Mouse (Mus musculus) erythroid progenitor cell, adult 5-6 weeks (primary cell): ENCODE data around the gene Bex2. TPM values are rescaled to one million over a fixed set of nuclear protein-coding genes. Genes with fewer than 3 reads are reported as not detected.
A peak's percentile ranks its signal among the peaks of the same experiment; 100 is the strongest.
"Not testable (repeated sequence)": the region's sequence is repeated elsewhere in the genome, so short reads cannot be mapped to it uniquely, and the experiment has no call there.

Source experiments
- ATAC-seq: replicated peaks from 2 replicates; pipeline ENCODE4 v1.8.0; 2016; ENCODE audit warnings: moderate number of reproducible peaks, mild to moderate bottlenecking, moderate TSS enrichment, inconsistent platforms; ENCODE audit not compliant: poor library complexity, low FRiP score, severe bottlenecking
- total RNA-seq, 2 experiments: library from RNA; stranded (forward) in 1 of 2; stranded (reverse) in 1 of 2; fragments of 150-400 nt in 1 of 2; fragments of 186-747, 209-891 nt in 1 of 2; gene quantifications; 2 replicates each; pipeline versions ENCODE4 v1.2.3 to v1.2.4; 2015 to 2017; ENCODE audit warnings: low replicate concordance in 2 of 2

Gene Bex2
- total RNA-seq (2015; ENCODE audit: low replicate concordance) (not detected in 2 replicates), total RNA-seq (2017; ENCODE audit: low replicate concordance) (not detected in 2 replicates)

DNA sequence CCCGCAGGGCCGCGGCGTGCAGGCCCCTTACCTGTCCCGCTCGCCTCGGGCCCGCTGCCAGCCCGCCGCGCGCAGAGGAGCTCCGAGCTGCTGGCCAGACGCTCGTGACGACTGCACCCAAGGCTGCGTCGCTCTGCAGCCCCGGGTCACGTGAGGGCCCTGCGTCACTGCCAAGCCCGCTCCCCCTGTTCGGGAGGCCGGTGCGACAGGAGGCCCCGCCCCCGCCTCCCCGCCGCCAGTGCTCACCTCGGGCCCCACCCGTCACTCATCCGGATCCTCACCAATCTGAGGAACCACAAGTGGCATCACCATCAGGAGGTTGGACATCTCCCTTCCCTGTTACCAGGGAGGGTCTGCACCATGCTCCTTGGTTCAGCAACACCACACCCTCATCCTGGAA, at the start of gene Bex2:
Gene Bex2 (minus strand): TSS at position 217 of the 400 bp plus-strand sequence.
- peak; percentile 96 for ATAC-seq

DNA sequence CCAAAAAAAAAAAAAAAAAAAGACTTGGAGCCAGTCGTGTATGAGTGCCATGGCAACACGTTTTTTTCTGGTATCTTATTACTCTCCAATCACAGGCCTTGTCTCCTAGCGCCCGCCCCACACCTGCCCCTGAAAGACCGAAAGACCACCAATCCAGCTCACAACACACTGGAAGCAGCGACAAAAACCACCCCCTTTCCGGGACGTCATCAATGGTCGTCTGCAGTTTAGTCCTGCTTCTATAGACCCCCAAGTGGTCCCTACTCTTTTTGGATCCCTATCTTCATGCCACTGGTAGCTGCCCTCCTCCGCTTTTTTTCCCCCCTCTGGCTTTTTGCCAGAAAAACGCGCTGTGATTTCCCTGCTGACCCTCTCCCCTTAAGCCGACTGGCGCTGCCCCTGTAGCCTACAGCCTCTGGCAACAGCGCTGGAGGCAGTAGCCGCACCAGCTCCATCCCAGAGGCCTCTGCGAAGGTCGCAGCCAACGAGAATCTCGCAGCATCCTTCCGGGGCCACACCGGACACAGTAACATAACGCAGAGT, 47.5 kb upstream of the Bex2 start:
- ATAC-seq, result no peak

DNA sequence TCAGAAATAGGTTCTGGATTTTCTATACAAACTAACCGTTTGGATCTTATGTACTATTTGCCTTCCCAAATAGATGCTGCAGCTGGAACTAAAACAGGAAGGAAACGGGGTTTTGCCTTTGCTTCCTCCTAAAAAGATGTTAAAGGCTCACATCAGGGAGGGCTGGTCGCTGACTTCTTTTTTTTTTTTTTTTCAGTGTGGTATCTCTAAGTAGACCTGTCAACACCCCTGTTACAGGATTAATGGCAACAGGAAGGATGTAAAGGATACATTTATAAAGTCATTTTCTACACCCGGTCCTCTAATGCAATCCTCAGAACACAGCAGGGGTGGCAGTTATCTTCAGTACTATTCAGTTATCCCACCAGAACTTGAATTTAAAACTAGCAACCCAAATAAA, 47.0 kb upstream of the Bex2 start:
- ATAC-seq, result no peak

DNA sequence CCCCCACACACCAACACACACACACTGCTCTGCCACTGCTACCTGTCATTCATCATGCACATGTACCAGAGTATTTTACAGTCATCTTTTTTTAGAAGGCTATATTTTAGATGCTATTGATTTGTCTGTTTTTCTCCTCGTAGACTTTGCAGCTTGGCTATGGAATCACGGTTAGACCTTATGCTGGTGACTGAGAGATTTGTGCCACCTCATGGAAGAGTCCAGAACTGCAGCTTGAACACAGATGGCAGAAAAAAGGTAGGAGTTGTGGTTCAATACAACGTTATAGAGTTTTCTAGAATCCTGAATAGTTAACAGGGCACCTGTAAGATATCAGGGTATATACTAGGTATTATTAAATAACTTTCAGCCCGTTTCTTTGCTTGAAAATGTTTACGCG, 39.9 kb upstream of the Bex2 start:
- no peak for ATAC-seq

DNA sequence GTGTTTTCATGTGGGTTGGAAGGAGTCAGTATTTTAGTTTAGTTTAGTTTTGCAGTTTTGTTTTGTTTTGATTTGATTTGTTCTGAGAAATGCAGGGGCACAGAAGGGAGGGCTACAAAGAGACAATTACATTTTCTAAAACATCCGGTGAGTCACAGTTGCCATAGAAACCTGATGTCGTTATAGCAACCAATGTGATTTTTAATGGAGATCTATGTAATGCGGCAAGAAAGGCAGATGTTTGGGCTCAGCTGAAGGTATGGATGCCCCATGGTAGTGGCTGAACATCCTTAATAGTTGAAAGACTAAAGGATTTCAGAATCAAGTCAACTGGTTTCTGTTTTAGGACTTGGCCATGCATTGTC, 36.7 kb upstream of the Bex2 start:
- no peak for ATAC-seq

DNA sequence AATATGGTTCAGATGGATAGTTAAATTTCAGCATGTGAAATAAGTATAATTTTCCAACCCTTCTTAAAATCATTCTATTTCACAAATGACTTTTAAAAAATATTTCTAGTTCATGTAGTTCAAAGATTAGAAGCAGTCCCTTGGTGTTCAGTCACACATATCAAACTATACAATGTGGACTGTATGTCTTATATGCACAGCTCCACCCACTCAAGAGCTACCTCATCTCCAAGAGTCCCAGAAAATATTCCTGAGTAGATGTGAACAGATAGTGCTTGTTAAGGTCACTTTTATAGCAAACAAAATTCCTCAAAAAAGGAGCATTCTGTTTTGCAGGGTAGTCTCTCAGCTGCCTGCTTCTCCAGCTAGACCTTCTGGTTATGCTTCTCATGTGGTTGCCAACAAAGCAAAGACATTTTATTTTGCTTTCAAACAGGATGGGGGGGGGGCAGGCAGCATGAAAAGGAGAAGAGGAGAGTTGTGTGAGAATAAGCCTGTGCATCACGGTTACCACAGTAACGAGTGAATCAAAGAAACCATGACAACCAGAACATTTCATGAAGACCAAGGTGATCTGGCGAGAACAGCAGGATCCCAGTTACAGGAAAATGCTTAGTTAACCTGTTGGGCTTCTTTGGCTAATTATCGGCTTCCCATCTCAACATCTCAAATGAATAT, 36.1 kb upstream of the Bex2 start:
- no peak for ATAC-seq

DNA sequence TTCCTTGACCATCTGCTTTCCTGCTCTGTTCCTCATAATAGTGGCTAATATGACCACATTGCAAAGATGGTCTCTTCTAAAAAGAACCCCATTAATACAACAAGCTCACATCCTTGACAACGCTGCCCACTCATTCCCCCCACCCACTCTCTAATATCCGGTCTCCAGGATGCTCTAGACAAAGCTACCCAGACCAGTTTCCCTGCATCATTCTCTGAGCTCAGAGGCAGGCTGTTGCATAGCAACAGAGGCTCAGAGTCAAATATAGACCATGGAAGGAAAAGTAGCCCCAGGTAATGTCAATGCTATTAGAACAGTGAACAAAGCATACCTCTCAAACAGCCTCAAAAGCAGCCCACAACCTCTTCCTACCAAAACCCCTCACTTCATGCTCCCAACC, 26.4 kb upstream of the Bex2 start:
- ATAC-seq, result no peak

DNA sequence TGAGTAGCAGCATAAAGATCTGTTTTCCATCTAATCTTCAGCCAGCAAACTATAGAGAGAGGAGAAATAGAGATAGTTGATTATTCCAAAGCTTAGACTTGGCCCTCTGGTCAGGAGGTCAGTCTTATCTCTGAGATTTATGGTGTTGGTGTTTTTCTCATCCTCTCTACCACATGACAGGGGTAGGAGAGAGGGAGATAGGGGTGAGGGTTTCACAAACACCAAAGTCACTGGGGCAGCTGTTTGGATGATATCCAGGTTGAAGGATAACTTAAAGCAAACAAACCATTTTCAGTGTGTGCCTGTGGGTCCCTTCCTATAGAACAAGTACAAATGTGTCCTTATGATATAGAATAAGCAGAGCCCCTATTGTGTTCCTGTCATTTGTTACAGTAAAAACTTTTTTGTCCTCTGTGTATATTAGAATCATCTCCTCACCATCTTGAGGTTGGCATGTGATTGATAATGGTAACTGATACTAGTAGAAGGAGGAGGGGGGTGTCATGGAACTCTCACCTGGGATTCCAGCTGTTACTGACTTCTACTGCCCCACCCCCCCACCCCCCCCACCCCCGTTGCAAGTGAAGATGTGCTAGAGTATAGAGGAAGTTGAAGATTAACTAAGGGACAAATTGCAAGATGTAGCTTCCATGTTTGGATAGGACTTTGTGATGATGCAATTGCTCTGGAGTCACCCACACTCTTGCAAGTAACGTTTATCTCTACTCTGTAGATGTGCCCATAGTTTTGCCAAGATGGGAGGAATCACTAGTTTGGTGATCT, 24.7 kb upstream of the Bex2 start:
- no peak for ATAC-seq

DNA sequence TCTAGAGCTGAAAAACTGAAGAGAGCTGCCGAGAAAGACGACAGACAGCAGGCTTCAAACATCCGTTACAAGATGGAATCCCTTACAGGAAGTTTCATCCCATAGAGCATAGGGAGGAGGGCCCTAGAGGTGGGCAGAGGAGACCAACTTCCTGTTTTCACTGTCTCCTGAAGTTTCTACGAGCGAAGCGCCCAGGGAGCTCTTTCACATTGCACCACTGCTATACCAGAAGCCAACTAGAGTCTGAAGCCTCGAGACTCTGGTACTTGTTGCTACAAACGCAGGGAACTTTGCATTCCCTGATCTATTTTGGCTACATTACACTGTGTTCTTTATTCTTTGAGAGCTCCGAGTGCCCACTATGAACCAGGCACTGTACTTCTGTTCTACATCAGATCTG, 17.1 kb upstream of the Bex2 start, which contains the start of gene Nxf3:
Gene Nxf3 (minus strand): TSS at position 101 of the 400 bp plus-strand sequence.
- ATAC-seq, result no peak

DNA sequence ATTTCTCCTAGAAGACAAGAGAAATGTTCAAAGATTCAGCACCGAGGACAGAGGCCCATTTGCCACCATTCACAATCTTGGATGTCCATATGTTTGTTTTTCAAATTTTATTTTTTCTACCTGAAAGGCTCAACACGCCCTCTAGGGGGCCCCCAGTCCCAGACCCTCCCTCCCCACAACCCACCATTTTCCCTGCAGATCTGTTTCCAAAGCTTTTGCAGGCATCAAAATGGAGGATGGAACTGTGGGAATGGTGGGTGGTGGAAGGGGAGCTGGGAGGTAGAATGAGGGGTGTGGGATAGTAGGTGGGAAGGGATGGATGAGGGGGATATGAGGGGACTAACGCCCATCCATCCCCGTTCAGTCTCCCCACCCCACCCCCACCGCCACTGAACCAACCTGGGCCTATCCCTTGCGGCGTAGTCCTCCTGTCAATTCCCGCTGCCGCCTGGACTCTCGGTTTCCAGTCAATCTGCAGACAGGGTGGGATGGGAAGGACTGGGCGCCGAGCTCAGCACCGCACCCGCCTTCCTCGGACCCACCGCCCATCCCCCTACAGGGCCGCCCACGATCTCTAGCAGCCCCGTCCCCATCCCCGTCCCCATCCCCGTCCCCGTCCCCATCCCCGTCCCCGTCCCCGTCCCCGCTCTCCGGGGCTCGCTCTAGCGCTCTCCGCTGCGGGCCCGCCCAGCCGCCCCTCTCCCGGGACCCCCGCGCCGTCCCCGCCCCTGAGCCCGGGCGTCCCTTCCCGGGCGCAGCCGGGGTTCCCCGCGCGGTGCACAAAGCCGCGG, 640 bp downstream of the Bex2 start:
- not testable (repeated sequence) for ATAC-seq

DNA sequence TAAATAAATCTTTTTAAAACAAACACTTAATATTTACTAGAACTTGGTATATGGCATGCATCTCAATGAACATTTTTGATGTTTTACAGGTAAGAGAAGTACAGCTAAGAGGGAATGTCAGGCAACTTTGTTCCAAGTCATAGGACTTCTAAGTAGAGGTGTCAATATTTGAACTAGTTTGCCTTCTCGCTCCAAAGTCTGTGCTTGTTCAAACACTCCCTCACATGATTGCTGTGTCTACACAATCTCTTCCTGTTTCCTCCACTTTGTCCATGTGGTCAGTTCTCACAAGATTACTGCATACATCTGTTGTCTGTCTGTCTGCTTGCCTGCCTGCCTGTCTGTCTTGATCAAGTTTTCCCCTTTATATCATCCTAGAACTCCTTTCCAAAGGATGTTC, 7.3 kb downstream of the Bex2 start:
- ATAC-seq, result no peak

DNA sequence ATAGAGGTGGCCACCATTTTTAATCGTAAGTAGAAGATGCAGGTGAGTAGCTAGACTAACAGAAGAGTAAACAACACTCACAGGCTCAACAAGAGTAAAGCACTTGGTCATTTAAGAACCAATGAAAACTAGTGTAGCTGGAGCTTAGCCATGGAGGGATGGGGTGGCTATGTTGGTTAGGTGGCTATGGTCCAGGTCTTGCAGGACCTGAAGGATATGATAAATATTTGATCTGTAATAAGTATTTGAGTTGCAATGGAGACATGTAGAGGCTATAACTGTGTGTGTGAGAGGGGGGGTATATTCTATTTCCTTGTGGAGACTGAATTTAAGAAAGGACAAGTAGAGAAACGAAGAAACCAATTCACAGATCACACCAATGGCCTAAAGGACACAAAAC, 16.8 kb downstream of the Bex2 start:
- ATAC-seq, result no peak

DNA sequence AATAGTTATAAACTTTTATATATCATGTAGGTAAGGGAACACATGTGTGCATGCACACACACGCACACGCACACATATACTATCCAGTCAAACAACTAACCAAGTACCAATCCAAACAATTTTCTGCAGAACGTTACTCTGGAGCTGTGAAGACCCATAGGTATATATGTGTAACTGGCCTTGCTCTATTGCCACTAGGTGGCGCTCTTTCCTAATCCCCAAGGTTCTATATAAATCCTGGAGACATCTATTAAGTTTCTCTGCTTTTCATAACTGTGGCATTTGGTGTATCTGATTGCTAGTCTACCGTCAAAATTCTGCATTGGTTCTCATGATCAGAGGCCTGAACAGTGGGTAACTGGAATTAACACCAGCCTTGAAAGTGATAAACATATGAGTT, 20.5 kb downstream of the Bex2 start:
- ATAC-seq, result peak; percentile 49; the same call in 1 of the 2 replicates

DNA sequence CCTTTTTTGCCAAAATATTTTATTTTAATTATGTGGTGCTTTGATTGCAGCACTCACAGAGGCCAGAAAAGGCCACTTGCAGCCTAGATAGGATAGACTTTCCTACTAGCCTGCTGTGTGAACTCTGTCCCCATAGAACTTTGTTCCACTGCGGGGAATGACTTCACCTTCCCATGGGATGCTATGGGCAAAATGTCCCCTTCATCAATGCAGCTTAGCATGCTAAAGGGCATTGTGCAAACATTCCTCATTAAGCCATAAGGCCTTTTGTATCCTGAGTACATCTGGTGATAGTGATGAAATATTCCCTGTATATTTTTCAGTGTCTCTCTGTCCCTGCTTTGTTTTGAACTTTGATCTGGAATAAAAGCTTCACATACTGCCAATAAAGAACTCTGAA, 24.3 kb downstream of the Bex2 start:
- ATAC-seq, result no peak

DNA sequence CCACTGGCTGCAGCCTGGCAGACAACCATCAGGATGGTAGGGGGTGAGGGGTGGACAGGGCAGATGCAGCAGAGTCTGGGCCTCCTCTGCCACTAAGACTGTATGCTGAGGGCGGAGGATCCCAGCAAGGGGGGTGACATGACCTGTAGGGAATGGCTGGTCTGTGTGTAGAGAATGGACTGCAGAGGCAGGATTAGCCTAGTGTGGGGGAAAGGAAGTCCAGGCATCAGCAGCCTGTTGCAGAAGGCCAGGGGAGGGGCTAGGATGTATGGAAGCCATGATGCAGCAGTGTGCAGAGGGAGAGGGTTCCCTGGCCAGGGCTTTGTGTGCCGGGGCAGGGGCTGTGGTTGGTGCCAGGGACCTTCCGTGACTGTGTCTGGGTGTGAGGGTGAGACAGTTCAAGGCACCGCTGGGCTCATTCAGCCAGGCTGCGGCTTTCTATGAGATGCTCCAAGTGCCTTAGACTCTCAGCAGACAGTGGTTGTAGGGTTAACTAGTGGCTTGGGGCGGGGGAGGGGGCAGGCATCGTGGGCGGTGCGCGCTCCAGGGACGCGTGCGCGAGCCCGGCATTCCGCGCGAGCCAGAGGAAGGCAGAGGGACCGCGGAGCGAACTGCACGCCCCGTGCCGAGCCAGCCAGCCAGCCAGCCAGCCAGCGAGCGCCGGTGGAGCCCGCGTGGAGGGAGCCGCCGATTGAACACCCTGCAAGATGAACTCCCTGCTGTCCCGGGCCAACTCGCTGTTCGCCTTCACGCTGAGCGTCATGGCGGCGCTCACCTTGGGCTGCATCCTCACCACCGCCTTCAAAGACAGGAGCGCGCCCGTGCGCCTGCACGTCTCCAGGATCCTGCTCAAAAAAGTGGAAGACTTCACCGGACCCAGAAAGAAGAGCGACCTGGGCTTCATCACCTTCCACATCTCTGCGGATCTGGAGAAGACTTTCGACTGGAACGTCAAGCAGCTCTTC, 35.0 kb downstream of the Bex2 start, which contains the start of gene Arxes1:
Gene Arxes1 (plus strand): TSS at position 569 of the 965 bp plus-strand sequence.
- not testable (repeated sequence) for ATAC-seq

DNA sequence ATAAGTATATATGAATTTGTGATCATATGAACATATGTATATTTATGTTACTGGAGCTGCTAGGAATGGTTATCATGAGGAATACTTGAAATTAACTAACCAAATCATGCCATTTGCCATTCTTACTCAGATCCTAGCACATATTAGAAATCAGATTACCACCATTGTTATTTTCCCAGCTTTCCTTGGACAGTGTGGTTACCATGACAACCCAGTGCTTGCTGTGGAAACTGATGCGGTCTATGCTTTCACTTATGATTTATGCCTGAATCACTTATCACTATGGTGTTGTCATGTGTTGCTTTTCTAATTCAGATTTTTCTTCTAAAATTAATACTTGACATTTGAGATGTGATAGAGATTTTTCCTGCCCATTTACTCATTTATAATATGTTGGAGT, 37.7 kb downstream of the Bex2 start:
- ATAC-seq, result no peak
